Mouse (Mus musculus): ENCODE measurements at regions not wholly inside any gene's neighbourhood (a gene's known extent, or its start where the extent isn't known, plus 50 kb on each side); places are given as distances from the start of the nearest gene placed in this dataset.
"Not testable (repeated sequence)": the region's sequence is repeated elsewhere in the genome, so short reads cannot be mapped to it uniquely, and the experiment has no call there.

DNA sequence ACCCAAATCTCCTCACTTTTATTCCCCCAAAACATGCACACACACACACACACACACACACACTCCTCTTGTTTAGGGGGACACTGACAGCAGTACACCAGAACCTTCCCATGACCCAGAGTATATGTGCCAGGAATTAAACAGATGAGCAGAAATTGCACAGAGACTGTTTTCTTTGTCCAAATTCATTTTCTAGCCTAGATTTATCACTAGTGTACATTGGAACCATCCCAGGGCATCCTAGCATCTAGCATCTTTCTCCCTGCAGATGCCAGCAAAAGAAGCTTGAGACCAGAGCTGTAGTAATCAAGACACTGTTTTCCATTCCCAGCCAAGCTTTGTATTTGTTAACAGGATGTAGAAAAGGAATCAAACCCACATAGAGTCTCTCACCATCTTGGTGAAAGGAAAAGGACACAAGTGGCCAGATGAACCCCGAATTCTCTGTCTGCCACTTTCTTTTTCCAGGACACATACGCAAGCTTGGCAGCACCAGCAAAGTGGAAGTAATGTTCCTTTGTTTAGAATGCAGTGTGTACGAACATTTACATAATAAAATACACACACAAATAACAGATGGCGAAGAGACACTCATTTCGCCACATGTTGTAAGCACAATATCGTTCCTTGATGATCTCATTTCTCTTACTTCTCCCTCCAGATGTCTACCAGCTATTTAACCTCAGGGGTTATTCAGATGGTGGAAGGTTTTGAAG lies 250.3 kb upstream of the Gm11146 start:
- DNase-seq (ENCODE audit: low spot score in 2 of 2) = no peak

DNA sequence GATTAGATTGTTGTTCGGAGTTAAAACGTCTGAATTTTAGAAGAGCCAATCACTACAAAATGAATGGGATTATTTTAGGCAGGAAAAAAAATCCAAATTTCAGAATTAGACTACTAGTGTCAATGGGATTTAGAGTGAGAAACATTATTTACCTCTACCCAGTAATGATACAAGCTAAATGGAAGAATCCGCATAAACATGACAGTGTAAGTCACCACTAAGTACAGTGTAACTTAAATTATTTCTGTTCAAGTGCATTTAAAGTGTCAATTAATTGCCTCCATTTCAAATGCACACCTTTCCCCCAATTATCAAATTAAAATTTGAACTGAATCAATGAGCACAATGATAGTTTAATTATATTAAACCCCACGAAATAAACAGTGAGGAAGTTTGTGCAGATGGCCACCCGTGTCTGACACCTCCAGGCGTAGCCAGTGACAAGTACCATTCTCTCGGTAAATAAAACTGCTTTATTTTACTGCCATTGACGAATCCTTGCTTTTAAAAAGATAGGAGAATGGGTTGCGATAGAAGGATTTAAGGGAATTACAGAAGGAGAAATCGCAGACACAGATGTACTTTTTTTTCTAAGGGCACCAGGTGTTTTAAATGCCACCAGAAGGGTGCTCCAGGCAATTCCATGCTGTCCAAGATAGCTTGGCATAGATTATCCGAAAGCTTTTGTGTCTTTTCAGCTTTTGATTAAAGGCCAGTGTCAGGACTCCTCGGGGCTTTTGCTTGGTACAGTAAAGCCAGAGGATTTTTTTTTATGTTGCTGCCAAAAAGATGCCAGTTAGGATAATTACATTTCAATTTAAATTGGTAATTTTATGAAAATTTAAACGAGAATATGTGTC lies 249.5 kb upstream of the Gm11146 start:
- DNase-seq (ENCODE audit: low spot score in 2 of 2) = no peak

DNA sequence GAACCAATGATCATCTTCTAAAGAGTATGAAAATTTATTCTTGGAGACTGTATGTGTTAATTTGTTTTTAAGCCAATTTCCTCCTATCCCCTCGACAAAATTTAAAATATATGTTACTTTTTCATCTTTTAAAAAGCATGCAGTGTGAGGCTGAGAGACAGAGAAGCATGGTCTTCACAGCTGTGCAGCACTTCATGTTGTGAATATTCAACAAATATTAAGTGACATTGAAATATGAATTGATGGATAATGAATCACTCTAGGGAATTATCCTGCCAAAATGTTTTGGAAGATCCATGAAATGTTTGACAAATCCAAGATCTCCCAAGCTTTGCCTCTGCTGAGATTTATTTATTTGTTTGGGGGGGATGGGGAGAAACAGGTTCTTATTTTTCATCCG lies 233.9 kb upstream of the Gm11146 start:
- no peak for DNase-seq (ENCODE audit: low spot score in 2 of 2)

DNA sequence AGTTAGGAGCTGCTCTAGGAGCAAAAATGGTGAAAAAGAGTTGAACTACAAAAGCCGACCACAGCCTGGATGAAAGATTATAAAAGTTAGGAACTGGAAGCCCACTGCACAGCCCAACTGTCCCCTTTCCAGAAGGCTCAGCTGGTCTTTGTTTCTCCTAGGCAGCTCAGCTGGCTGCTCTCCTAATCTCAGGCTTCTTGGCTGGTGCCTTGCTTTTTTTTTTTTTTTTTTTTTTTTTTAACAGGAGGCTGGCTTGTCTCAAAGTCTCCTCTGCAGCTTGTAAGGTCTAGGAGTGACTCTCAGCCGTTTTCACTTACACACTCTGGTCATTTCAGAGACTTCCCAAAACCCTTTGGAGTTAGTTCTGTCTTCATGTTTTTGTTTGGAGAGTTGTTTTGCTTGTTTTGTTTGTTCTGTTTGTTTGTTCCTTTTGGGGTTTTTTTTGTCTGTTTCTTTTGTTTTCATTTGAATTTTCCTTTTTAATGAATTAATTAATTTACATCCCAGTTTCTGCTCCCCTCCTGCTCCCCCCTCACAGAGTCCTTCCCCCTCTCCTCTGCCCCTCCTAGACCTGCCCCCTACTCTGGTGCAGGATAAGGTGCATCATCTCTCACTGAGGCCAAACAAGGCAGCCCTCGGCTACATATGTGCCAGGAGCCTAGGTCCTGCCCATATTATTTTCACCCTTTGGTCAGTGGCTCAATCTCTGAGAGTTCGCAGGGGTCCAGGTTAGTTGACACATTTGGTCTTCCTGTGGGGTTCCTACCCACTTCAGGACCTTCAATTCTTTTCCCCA lies 225.6 kb upstream of the Gm11146 start:
- DNase-seq (ENCODE audit: low spot score in 2 of 2) = peak in 1 of 2 experiments; percentile 5

DNA sequence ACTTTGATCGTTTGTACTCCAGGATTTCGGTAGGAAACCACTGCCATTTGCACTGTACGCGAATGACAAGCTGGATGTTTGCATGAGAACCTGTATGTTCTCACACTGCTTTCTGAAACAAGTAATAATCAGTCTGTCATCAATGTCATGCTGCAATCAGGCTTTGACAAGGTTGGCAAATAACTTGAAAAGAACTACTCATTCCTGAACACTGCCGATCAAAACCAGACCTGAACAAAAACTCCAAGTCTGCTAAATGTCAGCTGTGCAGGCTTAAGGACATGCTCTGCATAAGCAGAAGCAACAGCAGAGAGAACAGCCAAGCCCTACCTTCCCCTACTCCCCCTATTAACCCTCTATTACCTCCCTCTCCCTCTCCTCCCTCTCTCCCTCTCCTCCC lies 197.8 kb upstream of the Gm11146 start:
- no peak for DNase-seq (ENCODE audit: low spot score in 2 of 2)

DNA sequence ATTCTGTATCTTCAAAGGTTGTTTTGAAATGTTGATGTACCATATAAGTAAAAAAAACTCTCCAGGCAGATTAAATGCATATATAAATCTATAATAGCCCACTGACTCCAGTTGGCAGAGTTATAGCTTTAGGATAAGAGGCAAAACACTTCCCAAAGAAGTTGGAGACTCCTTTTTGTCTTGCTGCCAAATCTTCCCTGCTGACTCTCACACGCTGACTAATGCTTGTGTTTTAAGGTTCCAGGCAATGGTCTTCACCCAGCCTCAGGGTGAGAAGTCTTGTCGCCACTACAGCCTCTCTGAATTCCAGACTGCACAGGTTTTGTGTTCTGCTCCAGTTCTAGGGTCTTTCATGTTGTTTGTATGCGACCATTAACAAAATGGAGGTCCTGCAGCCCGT lies 195.0 kb upstream of the Gm11146 start:
- DNase-seq (ENCODE audit: low spot score in 2 of 2) = no peak

DNA sequence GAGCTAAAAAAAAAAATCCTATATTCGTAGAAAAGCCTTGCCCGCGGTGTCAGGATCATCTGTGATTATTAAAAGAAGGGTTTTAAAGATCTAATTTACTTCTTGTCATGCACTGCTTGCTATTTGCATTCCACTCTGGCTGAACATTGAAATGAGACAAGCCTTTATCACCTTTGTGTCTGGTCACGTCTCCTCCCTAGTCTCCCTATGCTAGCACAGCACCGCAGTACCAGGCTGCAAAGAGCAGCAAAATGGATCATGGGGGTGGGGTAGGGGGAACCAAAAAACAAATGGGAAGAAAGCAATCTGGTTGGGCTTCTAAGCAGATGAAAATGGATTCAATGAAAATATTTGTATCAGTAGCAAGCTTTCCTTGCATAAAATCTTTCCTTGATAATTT lies 187.8 kb upstream of the Gm11146 start:
- no peak for DNase-seq (ENCODE audit: low spot score in 2 of 2)

DNA sequence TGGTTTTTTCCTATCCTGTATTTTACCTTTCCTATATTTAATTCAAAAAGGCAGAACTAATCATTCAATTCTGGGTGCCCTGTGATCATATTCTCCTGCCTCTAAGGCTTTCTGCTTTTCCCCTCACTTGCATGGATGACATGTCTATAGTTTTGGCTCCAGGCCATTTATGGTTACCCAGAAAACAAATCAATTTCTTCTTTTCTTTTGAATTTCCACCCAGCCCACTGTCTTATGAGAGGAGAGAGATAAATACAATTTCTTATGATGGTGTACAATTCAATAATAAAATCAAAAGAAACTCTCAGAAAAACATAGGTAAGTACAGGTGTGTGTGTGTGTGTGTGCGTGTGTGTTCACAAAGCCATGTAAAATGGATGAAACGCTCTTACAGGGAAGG lies 187.3 kb upstream of the Gm11146 start:
- DNase-seq (ENCODE audit: low spot score in 2 of 2) = no peak

DNA sequence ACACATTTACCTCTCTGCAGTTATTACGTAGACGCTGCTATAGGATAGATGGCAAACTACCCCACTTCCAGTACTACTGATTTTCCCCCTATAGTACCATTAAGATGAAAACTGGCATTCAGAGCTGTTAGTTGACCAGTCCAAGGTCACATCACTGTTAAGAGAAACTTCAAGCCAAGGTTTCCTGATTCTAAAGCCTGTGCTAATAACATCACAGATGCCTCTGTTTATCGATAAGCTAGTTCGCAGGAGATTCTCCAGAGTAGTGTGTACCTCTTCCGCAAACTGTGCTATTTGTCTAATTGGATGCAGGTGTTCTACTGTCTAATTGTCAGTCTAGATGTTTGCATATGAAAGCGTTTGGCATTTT lies 186.9 kb upstream of the Gm11146 start:
- DNase-seq (ENCODE audit: low spot score in 2 of 2) = no peak

DNA sequence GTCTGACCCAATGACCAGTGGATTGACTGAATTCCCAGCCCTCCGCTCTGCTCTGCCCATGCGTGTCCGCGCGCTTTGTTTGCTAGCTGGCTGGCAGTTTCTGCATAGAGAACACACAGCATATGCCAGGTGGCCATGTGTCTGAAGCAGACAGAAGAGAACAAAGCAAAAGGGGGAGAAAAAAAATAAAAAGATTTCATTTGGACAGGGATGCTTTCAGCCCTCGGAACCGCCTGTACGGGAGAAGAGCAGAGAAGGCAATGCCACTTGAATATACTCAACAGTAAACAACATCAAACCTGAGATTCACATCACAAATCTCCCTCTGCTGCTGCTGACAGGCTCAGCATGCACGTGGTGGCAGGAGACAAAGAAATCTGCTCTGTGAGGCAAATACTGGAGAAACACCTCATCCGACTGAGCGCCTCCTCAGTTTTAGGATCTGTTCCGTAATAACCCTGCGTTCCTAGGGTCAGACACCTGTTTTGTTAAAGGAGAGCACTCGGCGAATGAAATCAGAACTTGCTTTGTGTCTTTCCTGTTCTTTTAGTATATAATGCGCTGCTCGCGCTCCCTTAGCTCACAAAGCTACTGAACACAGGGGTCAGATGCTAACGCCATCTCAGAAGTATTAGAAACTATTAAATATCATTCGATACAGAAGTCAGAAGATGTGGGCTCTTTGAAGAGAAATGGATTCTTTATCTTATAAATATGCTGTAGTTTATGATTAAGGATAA lies 186.3 kb upstream of the Gm11146 start:
- peak in 1 of 2 experiments; percentile 40 for DNase-seq (ENCODE audit: low spot score in 2 of 2)

DNA sequence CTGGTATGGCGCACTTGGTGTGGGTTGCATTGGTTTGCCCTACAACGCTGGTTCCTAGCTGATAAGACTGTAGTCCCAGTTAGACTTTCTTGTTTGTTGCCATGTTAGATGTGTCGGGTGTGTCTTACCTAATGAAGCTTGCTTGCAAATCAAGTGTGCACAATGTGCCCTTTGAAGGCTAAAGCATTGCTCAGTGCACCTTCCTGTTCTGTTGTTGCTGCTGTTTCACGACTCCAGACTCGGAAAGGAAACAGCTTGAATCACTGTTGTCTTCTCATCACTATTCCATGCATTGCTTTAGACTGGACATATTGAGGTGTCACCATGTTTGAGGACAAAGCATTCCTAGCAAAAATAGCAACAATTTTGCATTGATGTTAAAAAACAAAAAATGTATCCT lies 185.1 kb upstream of the Gm11146 start:
- DNase-seq (ENCODE audit: low spot score in 2 of 2) = no peak

DNA sequence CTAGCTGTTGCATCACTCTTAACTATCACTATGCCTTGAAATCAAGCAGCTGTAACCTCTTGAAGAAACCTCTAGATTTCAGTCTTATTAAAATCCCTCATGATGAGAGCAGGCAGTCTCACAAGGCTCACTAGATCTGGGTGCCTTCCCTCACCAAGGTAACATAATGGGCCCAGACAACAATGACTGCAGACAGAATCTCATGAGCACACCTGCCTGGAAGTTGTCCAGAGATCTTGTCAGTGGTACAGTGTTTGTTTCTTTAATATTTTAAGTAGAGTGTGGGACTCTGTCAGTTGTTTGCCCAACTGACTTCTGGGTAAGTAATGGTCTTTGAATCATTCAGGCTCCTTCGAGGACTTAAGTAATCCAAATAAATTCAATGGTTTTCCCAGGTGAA lies 177.1 kb upstream of the Gm11146 start:
- no peak for DNase-seq (ENCODE audit: low spot score in 2 of 2)

DNA sequence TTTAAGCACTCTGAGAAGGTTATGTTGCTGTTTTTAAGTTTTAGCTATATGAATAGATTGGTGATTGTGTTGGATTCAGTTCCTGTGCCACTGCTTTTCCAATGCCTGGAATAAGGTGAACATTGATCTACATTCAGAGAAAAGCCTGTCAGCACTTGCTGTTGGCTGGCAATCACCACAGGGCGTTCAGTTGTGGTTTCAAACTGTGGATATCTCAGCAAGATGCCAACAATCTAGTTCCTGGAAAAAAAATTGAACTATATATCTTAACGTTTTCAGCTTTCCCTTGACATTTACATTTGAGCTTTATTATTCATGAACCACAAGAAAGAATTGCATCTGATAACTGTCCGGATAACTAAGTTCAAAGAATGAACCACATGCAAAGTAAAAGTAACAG lies 170.2 kb upstream of the Gm11146 start:
- DNase-seq (ENCODE audit: low spot score in 2 of 2) = no peak

DNA sequence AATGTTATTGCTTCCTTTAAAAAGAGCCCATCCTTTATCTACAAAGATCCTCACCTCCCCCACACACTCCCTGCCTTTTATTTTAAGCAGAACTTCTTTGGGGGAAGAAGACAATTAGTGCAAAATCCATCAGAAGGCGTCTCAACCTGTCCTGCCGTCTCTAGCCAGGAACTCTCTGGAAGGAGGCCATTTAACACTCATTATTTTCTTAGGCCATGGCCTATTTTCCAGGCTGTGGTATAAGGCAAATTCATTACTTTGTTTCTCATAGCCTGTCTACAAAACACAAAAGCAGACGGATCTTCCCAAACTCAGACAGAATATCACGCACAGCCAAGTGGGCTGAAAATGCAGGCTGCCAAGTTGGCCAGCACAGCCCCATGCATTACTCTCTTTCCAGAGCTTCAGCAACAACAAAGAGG lies 159.0 kb upstream of the Gm11146 start:
- peak in 1 of 2 experiments; percentile 8 for DNase-seq (ENCODE audit: low spot score in 2 of 2)

DNA sequence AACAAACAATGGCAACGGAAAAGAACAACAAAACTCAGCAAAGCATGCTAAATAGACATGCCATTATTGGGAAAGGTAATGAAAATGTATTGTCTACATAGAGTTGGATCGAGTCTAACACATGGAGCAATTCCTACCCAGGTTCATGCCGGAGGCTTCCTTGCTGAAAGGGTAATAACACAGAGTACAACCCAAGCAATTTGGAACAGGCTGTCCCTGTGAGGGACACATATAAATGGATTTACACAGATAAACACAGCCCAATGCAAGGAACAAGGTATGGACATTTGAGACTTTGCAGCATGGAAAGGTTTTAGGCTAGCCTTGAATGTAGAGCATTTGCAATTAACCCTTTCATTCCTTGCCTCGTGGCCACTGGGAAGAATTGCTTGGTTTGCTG lies 158.6 kb upstream of the Gm11146 start:
- peak in 1 of 2 experiments; percentile 7 for DNase-seq (ENCODE audit: low spot score in 2 of 2)

DNA sequence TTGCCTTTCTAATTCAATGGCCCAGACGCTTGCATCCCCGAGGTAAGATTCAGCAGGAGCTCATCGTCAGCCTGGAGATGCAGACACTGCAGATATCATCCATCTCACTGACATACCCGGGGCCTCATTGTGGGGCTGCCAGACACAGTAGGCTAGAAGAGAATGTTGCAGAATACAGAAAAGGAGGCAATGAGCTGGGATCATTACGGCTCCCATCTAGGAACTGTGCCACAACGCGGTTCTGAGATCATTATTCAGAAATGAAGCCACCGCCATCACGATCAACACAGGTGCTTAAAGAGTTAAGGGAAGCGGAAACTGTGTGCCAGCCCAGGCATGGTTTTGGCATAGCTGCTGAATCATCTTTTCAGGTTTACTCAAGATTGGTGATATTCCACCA lies 158.1 kb upstream of the Gm11146 start:
- DNase-seq (ENCODE audit: low spot score in 2 of 2) = peak in 1 of 2 experiments; percentile 42

DNA sequence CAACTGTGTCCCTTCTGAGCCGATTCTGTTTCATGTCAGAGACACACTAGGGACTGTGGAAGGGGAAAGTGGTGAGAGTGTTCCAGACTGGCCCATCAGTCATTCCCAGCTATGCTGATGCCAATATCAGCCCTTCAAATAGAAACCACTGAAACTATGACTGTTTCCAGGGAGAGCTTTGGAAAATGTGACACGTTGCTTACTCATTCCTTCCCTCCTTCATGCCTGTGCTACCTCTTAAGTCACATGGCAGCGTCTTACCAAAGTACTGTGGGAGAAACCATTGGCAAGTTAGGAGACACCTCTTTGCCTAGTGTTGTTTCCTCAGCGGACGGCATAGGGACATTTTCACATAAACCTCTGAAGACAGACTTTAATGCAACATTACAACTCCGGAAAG lies 153.0 kb upstream of the Gm11146 start:
- no peak for DNase-seq (ENCODE audit: low spot score in 2 of 2)

DNA sequence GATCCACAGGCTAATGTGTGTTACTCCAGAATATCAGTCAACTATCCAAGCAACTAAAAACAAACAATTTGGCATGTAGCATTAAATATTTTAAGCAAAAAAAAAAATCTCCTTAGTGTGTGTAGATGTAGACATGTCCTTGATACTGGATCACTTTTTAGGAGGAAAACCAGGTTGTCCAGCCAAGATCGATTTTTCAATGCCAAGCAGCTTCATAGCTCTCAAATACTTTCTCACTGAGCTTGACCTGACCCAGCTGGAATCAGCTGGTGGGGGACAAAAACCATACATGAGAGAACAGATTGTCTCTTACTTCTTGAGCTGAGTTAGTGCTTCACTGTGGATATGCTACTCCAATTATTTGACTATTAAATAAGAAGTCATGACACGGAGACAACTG lies 147.6 kb upstream of the Gm11146 start:
- no peak for DNase-seq (ENCODE audit: low spot score in 2 of 2)

DNA sequence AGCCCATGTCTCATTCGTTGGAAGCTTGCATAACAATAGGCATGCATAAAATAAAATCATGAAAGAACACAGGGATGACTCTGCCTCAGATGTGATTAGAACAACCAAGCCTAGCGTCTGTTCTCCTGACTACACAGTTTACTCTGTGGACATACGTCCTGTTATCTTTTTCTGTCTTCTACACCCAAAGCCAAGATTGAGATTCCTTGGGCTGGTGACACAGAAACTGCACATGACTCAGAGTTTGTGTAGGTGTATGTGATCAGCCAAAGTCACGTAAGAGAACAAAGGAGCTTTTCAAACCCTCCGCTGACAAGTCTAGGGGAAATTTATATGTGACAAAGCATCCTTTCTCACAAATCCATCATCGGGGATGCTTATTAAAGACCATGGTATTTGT lies 141.9 kb upstream of the Gm11146 start:
- DNase-seq (ENCODE audit: low spot score in 2 of 2) = peak; percentile 22 to 23

DNA sequence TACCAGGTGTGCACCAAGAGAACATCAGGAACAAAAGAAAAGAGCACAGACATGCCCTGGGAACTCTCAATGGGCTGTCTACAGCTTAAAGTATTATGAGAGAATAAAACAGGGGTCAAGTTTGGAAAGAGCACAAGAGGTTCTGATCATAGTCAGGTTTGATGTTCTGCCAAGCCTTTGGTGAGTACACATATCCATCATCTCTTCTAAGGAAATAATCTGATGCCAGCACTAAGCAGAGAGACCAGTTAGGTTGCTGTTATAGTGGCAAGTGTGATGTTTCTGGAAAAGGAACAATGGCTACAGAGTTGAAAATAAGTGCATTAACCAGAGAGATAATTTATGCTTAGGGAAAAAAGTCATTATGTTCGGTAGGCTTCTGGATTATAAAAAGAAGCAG lies 136.9 kb upstream of the Gm11146 start:
- DNase-seq (ENCODE audit: low spot score in 2 of 2) = no peak

DNA sequence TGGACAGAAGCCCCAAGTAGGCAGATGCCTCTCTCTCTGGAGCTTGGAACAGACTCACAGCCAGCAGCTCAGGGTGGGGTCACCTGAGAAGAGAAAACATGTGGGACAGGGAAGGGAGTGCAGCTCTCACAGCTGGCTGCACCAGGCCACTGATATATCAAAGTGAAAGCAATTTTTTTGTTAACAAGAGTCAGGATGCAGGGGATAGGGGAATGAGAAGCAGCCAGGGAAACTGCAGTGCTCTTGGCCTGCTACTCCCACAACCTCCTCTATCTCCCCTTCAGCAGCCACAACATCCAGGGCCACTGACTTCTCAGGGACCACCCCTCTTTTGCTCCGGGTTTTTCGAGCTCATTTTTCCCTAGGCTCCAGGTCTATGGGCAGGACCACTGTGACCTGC lies 117.5 kb upstream of the Gm11146 start:
- DNase-seq (ENCODE audit: low spot score in 2 of 2) = no peak

DNA sequence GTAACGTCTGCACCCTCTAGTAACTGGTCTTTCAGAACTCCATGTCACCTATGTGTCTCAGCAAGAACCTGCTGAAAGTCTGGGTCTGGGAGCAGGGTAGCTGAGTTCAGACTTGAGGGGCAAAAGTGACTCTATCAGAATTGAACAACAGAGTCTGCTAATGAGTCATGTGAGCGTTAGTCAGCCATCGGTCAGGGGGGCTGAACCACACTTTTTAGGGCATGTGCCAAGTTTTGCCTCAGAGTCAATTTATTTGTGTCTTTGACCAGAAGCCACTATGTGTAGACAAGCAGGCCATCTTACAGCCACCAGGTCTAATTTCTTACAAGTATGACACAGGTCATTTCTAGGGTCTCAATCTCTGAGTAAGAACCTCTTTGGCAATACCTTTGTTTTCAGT lies 115.9 kb upstream of the Gm11146 start:
- DNase-seq (ENCODE audit: low spot score in 2 of 2) = not testable (repeated sequence)

All from left cerebral cortex, adult 9 months (tissue).